Mouse (Mus musculus): Measurements from ENCODE around the gene Tcl1b5. TPM values are rescaled to one million over a fixed set of nuclear protein-coding genes. Genes with fewer than 3 reads are reported as not detected.

The Tcl1b5 gene
- polyA plus RNA-seq, 1 experiment from 2014 or later: not detected

DNA sequence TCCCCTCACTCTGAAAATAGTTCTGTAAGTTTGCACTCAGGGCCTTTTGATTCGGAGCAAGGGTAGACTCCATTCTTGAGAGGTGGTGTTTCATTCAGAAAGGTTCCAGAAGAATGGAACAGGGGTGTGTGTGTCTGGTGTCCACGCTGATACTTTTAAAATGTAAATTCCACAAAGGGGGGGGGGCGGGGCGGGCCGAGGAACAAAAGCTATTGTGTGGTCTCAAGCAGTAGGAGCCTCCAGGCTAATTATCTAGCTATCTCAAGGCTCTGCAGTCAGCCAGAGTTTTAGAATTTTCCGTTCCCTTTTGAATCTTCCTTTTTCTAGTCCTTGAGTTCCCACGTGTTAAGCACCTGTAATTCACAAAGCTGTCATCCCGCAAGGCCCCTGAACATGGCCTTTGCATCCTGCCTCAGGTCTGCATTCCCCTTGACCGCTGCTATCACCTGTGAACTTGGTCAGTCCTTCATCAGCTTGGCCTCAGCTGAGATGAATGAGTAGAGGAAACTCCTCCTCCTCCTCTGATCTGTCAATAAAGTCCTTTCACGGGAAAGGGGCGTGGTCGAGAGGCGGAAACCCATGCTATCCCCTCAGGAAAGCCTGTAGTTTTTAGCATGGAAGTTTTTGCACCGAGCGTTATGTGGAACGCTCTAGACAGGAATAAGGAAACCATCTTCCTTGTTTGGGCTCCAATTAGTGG lies 48.6 kb downstream of the Tcl1b5 start:
- 41% methylated on average over 16 of the region's 16 CpGs for WGBS

More for the DNA sequence above, 48.6 kb downstream of the Tcl1b5 start:
- Histone ChIP-seq H3K36me3 (replicated peaks) (no peaks in the 10 kb centered on the region), H3K4me1 (peaks cover 9% of the 10 kb centered on the region), H3K27me3 (ENCODE audit: poor library complexity, severe bottlenecking) (no peaks in the 10 kb centered on the region), H3K27ac (no peak overlapping the region), H3K4me3 (no peak overlapping the region), H3K9me3 (no peaks in the 10 kb centered on the region)
- no peak for DNase-seq (ENCODE audit: extremely low spot score, low spot score)

Other genes starting within 250 kb of the Tcl1b5 start
- gene Syne3, start 166.5 kb upstream of the Tcl1b5 start, polyA plus RNA-seq (2016; fragmentation: Nextera tagmentation; extraction: Ambion mirVana): 0.10 and 0.27 TPM in 2 replicates
- 234 and 235 TPM in 2 replicates for gene Glrx5, start 143.7 kb upstream of the Tcl1b5 start, polyA plus RNA-seq (2016; fragmentation: Nextera tagmentation; extraction: Ambion mirVana)
- not detected in 2 replicates for gene Tcl1b2, start 30.3 kb upstream of the Tcl1b5 start, polyA plus RNA-seq (2016; fragmentation: Nextera tagmentation; extraction: Ambion mirVana)
- not detected in 2 replicates for gene Tcl1b1, start 16.7 kb upstream of the Tcl1b5 start, polyA plus RNA-seq (2016; fragmentation: Nextera tagmentation; extraction: Ambion mirVana)
- not detected in 2 replicates for gene Tcl1b3, start 14.7 kb downstream of the Tcl1b5 start, polyA plus RNA-seq (2016; fragmentation: Nextera tagmentation; extraction: Ambion mirVana)
- gene Tcl1b4, start 25.6 kb downstream of the Tcl1b5 start, polyA plus RNA-seq (2016; fragmentation: Nextera tagmentation; extraction: Ambion mirVana): not detected in 2 replicates
- not detected in 2 replicates for gene Tcl1, start 46.4 kb downstream of the Tcl1b5 start, polyA plus RNA-seq (2016; fragmentation: Nextera tagmentation; extraction: Ambion mirVana)
- gene Tunar, start 157.5 kb downstream of the Tcl1b5 start, polyA plus RNA-seq (2016; fragmentation: Nextera tagmentation; extraction: Ambion mirVana): 0.33 and 0.39 TPM in 2 replicates

All from forebrain, embryonic 10.5 days (tissue).